Mouse (Mus musculus): ENCODE measurements at regions not wholly inside any gene's neighbourhood (a gene's known extent, or its start where the extent isn't known, plus 50 kb on each side); places are given as distances from the start of the nearest gene placed in this dataset.

DNA sequence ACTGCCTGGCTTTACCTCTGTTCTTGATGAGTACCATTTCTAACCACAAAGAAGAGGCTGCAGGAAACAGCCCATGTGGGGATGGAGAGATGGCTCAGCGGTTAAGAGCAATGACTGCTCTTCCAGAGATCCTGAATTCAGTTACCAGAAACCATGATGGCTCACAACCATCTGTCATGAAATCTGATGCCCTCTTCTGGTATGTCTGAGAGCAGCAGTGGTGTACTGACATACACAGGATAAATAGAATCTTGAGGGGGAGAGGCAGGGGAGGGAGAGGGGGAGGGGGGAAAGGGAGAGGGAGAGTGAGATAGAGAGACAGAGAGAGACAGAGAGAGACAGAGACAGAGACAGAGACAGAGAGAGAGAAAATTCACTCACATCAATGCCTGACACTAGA is 125.5 kb downstream of the Tsen15 start:
- 82% methylated on average over 1 of the region's 1 CpGs for WGBS

DNA sequence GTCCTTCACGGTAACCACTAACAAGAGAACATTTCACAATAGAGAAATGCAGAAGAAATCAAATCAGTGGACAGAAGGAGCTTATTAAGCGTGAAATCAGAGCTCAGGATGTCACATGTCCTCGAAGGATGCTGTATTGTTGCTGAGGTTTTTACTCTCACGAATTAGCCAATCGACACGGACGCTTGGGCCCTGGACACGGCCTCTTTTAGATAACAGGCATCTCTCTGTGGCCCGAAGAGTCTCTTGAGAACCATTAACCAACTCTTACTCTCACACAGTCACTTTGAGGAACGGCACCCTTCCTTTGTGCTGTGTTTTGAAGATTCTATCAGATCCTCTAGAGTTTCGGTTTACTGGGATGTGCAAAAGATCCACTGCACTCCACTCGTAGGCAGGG is 128.2 kb downstream of the Tsen15 start:
- H3K27me3 ChIP-seq (ENCODE audit: control insufficient read depth, insufficient read depth, low read depth, low read length), result no peaks in the 10 kb centered on the region
- H3K9me3 ChIP-seq (replicated peaks; ENCODE audit: control insufficient read depth, low read length, poor library complexity, severe bottlenecking), result no peaks in the 10 kb centered on the region
- no peak overlapping the region for H3K4me3 ChIP-seq (ENCODE audit: low read depth, low read length)
- H3K4me2 ChIP-seq (ENCODE audit: low read length), result no peak overlapping the region
- H3K4me1 ChIP-seq (ENCODE audit: control insufficient read depth, insufficient read depth, low read length), result 0 out of 2 replicates have a peak, but pooled peaks cover 3% of the 10 kb centered on the region
- ATAC-seq, result no peak
- no peaks in the 10 kb centered on the region for H3K36me3 ChIP-seq (ENCODE audit: control insufficient read depth, insufficient read depth, low read length)
- no peak overlapping the region for H3K27ac ChIP-seq (ENCODE audit: low read length)
- no peak overlapping the region for H3K9ac ChIP-seq (ENCODE audit: low read depth, low read length)
- WGBS, result 36% methylated on average over 12 of the region's 12 CpGs

More for the DNA sequence above, 125.5 kb downstream of the Tsen15 start:
- no peak overlapping the region for H3K4me2 ChIP-seq (ENCODE audit: low read length)
- H3K9ac ChIP-seq (ENCODE audit: low read depth, low read length), result no peak overlapping the region
- no peak overlapping the region for H3K27ac ChIP-seq (ENCODE audit: low read length)
- no peak for ATAC-seq
- no peaks in the 10 kb centered on the region for H3K36me3 ChIP-seq (ENCODE audit: control insufficient read depth, insufficient read depth, low read length)
- no peak overlapping the region for H3K4me3 ChIP-seq (ENCODE audit: low read depth, low read length)
- 0 out of 2 replicates have a peak, but pooled peaks cover 3% of the 10 kb centered on the region for H3K4me1 ChIP-seq (ENCODE audit: control insufficient read depth, insufficient read depth, low read length)
- H3K9me3 ChIP-seq (replicated peaks; ENCODE audit: control insufficient read depth, low read length, poor library complexity, severe bottlenecking), result no peaks in the 10 kb centered on the region
- H3K27me3 ChIP-seq (ENCODE audit: control insufficient read depth, insufficient read depth, low read depth, low read length), result no peaks in the 10 kb centered on the region

DNA sequence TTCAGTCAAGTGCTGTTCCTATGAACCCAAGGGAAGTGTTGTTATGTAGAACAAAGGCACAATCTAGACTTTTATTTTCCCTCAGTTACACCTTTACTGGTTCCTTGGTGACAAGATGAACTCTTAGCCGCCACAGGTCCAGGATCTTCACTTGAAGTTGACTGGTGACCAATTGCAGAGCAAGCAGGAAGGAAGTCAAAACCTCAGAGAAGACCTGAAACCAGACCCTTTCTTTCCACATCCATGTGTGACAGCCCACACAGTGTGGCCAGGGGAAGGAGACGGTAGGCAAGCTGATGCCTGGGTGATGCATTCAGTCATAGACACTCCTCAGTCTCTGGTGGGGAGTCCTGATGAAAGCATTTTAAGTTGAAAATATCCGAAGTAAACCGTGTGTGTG is 132.6 kb downstream of the Tsen15 start:
- no peak for ATAC-seq
- WGBS, result 75% methylated on average over 4 of the region's 4 CpGs
- Histone ChIP-seq H3K4me1 (ENCODE audit: control insufficient read depth, insufficient read depth, low read length) (0 out of 2 replicates have a peak, but pooled peaks cover 3% of the 10 kb centered on the region), H3K27ac (ENCODE audit: low read length) (no peak overlapping the region), H3K9ac (ENCODE audit: low read depth, low read length) (no peak overlapping the region), H3K4me3 (ENCODE audit: low read depth, low read length) (no peak overlapping the region), H3K27me3 (ENCODE audit: control insufficient read depth, insufficient read depth, low read depth, low read length) (no peaks in the 10 kb centered on the region), H3K36me3 (ENCODE audit: control insufficient read depth, insufficient read depth, low read length) (no peaks in the 10 kb centered on the region), H3K4me2 (ENCODE audit: low read length) (no peak overlapping the region), H3K9me3 (replicated peaks; ENCODE audit: control insufficient read depth, low read length, poor library complexity, severe bottlenecking) (no peaks in the 10 kb centered on the region)

DNA sequence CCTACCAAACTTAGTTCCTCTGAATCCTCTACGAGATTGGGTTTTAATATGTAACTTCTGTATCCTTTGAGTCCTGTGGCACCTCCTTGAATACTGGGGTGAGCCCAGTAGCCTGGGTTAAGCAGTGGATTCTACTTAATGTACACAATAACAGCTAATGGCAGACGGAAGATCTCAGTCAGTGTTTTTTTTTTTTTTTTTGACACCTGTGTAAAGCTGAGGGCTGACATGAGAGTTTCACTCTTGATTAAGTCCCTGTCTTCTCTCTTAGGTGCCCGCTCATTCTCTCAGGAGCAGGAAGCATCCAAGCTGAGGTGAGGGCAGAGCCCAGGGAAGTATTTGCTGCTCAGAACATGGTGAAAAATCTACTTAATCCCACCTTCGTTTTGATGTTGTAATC is 133.0 kb downstream of the Tsen15 start:
- Histone ChIP-seq H3K27ac (ENCODE audit: low read length) (no peak overlapping the region), H3K4me2 (ENCODE audit: low read length) (no peak overlapping the region), H3K27me3 (ENCODE audit: control insufficient read depth, insufficient read depth, low read depth, low read length) (no peaks in the 10 kb centered on the region), H3K4me1 (ENCODE audit: control insufficient read depth, insufficient read depth, low read length) (0 out of 2 replicates have a peak, but pooled peaks cover 3% of the 10 kb centered on the region), H3K9me3 (replicated peaks; ENCODE audit: control insufficient read depth, low read length, poor library complexity, severe bottlenecking) (no peaks in the 10 kb centered on the region), H3K36me3 (ENCODE audit: control insufficient read depth, insufficient read depth, low read length) (no peaks in the 10 kb centered on the region), H3K4me3 (ENCODE audit: low read depth, low read length) (no peak overlapping the region), H3K9ac (ENCODE audit: low read depth, low read length) (no peak overlapping the region)
- WGBS, result 75% methylated on average over 4 of the region's 4 CpGs
- ATAC-seq, result no peak

DNA sequence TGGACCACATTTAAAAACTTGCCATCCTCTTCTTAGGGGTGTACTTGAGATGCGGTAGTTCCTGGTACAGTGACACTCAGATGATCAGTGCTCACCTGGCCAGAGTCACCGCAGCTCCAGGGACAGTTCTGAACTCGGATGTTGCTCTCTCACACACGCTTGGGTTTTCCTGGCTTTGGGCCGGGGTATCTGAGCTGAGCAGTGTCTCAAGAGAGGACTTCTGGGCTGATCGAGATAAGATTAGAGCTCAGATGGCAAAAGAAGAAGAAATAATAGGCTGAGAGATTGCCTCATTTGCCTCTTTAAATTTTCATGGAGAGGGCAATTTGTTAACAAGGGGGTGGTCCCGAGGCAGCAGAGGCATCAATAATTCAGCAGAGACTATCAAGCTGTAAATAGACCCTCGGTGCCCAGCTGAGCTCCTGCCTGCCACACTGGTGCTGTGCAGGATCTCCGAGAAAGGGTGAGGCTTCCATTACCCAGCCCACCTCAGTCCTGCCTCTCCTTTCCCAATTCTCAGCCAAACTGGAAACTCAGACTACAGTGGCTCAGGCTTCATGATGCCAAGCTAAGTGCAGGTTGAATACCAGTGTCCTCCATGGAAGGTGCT is 133.7 kb downstream of the Tsen15 start:
- Histone ChIP-seq H3K9me3 (replicated peaks; ENCODE audit: control insufficient read depth, low read length, poor library complexity, severe bottlenecking) (no peaks in the 10 kb centered on the region), H3K27ac (ENCODE audit: low read length) (no peak overlapping the region), H3K4me2 (ENCODE audit: low read length) (no peak overlapping the region), H3K27me3 (ENCODE audit: control insufficient read depth, insufficient read depth, low read depth, low read length) (no peaks in the 10 kb centered on the region), H3K4me1 (ENCODE audit: control insufficient read depth, insufficient read depth, low read length) (no peaks in the 10 kb centered on the region), H3K9ac (ENCODE audit: low read depth, low read length) (no peak overlapping the region), H3K36me3 (ENCODE audit: control insufficient read depth, insufficient read depth, low read length) (no peaks in the 10 kb centered on the region), H3K4me3 (ENCODE audit: low read depth, low read length) (no peak overlapping the region)
- no peak for ATAC-seq
- WGBS, result 36% methylated on average over 9 of the region's 9 CpGs

DNA sequence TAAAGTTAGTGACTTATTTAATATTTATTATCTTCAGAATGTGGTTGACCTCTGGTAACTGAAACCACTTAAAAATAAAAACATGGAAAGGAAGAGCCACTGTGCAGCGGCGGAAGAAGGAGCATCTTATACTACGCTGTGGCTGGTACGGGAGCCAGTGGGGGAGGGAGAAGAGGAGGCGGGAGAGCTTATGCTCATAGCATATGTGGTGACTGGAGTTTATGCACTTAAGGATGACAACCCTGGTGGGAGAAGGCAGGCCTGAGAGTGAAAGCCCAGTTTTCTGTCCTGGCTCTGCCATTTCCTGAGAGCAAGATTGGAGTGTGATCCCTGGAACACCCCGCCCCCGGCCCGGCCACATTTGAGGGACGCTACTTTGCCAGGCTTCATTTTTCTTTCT is 145.5 kb downstream of the Tsen15 start:
- no peaks in the 10 kb centered on the region for H3K36me3 ChIP-seq (ENCODE audit: control insufficient read depth, insufficient read depth, low read length)
- no peaks in the 10 kb centered on the region for H3K27me3 ChIP-seq (ENCODE audit: control insufficient read depth, insufficient read depth, low read depth, low read length)
- ATAC-seq, result no peak
- H3K9ac ChIP-seq (ENCODE audit: low read depth, low read length), result no peak overlapping the region
- no peak overlapping the region for H3K27ac ChIP-seq (ENCODE audit: low read length)
- H3K9me3 ChIP-seq (replicated peaks; ENCODE audit: control insufficient read depth, low read length, poor library complexity, severe bottlenecking), result no peaks in the 10 kb centered on the region; the same call in 1 of the 2 replicates
- no peaks in the 10 kb centered on the region for H3K4me1 ChIP-seq (ENCODE audit: control insufficient read depth, insufficient read depth, low read length)
- WGBS, result 95% methylated on average over 9 of the region's 9 CpGs
- H3K4me2 ChIP-seq (ENCODE audit: low read length), result no peak overlapping the region
- no peak overlapping the region for H3K4me3 ChIP-seq (ENCODE audit: low read depth, low read length)

DNA sequence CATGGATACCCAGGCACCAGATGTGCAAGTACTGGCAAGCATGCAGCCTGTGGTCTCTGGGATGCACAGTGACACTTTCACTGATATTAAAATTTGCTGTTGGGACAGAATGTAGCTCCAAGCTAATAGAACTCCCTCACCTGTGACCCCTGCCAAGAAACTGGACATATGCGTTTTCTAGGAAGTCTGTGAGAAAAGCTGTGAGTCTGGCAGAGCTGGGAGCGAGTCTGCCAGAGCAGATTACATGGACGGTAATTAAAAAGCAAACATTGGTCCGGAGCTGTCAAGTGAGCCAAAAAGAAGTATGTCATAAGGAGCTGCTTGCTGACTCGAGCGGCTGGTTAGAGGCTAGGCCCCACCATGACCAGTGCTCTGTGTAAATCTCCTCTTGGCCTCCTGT is 147.1 kb downstream of the Tsen15 start:
- WGBS, result 59% methylated on average over 6 of the region's 6 CpGs
- no peak for ATAC-seq
- Histone ChIP-seq H3K27me3 (ENCODE audit: control insufficient read depth, insufficient read depth, low read depth, low read length) (no peaks in the 10 kb centered on the region), H3K9ac (ENCODE audit: low read depth, low read length) (no peak overlapping the region), H3K9me3 (replicated peaks; ENCODE audit: control insufficient read depth, low read length, poor library complexity, severe bottlenecking) (no peaks in the 10 kb centered on the region; the same call in 1 of the 2 replicates), H3K4me2 (ENCODE audit: low read length) (no peak overlapping the region), H3K27ac (ENCODE audit: low read length) (no peak overlapping the region), H3K4me3 (ENCODE audit: low read depth, low read length) (no peak overlapping the region), H3K36me3 (ENCODE audit: control insufficient read depth, insufficient read depth, low read length) (no peaks in the 10 kb centered on the region), H3K4me1 (ENCODE audit: control insufficient read depth, insufficient read depth, low read length) (no peaks in the 10 kb centered on the region)

DNA sequence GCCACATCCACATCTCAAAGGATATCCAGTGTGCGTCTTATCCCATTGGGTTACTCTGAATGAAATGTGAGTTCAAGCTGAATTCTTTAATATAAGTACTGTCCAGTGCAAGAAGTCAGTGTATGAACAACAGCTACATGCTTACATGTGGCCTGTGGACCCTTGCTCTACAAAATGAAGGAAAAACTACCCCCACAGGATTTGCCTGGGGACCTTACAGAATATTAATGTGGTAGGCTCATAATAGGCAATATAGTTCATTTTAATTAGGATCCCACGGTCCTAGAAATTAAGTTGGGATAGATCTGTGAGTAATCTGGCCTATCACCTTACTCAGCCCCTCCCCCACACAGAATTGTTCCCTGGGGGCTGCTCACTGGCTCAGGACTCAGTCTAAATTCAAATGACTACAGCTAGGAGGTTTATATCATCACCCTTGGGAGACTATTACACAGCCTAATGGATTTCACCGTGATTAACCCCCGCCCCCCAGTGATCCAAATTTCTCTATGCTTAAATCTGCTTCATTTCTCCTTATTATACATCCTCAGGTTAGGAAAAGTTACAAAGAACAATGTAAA is 145.4 kb upstream of the 1700025G04Rik start:
- Histone ChIP-seq H3K27ac (ENCODE audit: low read length) (no peak overlapping the region), H3K36me3 (ENCODE audit: control insufficient read depth, insufficient read depth, low read length) (no peaks in the 10 kb centered on the region), H3K9me3 (replicated peaks; ENCODE audit: control insufficient read depth, low read length, poor library complexity, severe bottlenecking) (no peaks in the 10 kb centered on the region), H3K27me3 (ENCODE audit: control insufficient read depth, insufficient read depth, low read depth, low read length) (no peaks in the 10 kb centered on the region), H3K4me1 (ENCODE audit: control insufficient read depth, insufficient read depth, low read length) (no peaks in the 10 kb centered on the region), H3K4me2 (ENCODE audit: low read length) (no peak overlapping the region), H3K9ac (ENCODE audit: low read depth, low read length) (no peak overlapping the region), H3K4me3 (ENCODE audit: low read depth, low read length) (no peak overlapping the region)
- ATAC-seq, result no peak
- 61% methylated on average over 4 of the region's 4 CpGs for WGBS

DNA sequence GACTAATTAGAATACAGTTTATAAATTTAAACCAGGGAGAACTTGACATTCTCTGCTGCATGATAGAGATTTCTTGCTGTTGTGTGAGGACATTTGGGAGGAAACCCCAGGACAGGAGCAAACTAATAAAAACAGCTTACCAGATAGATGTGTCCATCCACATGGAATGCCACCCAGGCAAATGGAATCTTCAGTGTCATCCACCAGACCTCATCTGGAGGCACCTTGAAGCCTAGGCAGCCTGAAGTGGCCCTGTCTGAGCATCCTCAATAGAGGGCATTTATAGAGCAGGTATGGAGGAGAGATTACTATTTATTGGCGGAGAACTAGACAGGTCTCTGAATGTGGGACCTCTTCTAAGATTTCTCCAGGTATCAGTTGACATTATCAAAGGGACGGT is 144.8 kb upstream of the 1700025G04Rik start:
- Histone ChIP-seq H3K4me2 (ENCODE audit: low read length) (no peak overlapping the region), H3K36me3 (ENCODE audit: control insufficient read depth, insufficient read depth, low read length) (no peaks in the 10 kb centered on the region), H3K27me3 (ENCODE audit: control insufficient read depth, insufficient read depth, low read depth, low read length) (no peaks in the 10 kb centered on the region), H3K4me1 (ENCODE audit: control insufficient read depth, insufficient read depth, low read length) (no peaks in the 10 kb centered on the region), H3K9ac (ENCODE audit: low read depth, low read length) (no peak overlapping the region), H3K9me3 (replicated peaks; ENCODE audit: control insufficient read depth, low read length, poor library complexity, severe bottlenecking) (no peaks in the 10 kb centered on the region), H3K27ac (ENCODE audit: low read length) (no peak overlapping the region), H3K4me3 (ENCODE audit: low read depth, low read length) (no peak overlapping the region)
- no peak for ATAC-seq
- WGBS, result 96% methylated on average over 2 of the region's 2 CpGs

Data from midbrain, embryonic 16.5 days (tissue).